Mouse (Mus musculus): ENCODE results near the gene Prkd2.

DNA sequence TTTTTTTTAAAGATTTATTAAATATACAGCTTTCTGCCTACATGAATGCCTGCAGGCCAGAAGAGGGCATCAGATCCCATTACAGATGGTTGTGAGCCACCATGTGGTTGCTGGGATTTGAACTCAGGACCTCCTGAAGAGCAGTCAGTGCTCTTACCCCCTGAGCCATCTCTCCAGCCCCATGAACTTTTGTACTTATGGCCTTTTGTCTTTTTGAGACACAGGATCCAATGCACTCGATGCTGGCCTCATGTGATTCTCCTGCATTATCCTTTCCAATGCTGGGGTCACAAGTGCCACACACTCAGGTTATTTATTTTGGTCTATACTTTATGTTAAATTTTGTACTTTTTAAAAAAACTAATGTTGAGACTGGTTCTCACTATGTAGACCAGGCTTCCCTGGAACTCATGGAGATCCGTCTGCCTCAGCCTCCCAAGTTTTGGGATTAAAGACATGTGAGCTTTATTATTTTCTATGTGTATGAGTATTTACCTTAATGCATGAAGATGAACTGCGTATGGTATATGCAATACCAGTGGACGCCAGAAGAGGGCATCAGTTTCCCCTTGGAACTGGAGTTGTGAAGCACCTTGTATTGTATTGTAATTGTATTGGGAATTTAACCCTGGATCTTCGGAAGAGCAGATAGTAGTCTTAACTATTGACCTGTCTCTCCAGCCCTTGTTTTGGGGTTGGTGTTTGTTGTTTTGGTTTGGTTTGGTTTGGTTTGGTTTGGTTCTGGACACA is 17.4 kb downstream of the Prkd2 start:
- TF ChIP-seq POLR2AphosphoS2 (IDR thresholded peaks at IDR 0.05; ENCODE audit: insufficient read length, low read depth) (no peak), POLR2A (IDR thresholded peaks at IDR 0.05; ENCODE audit: insufficient read length, low read depth) (no peak), E2F4 (IDR thresholded peaks at IDR 0.05; ENCODE audit: insufficient read depth) (no peak), MAX (IDR thresholded peaks at IDR 0.05; ENCODE audit: low read depth) (no peak), TCF3 (IDR thresholded peaks at IDR 0.05; ENCODE audit: insufficient read length, low read depth) (no peak), TCF12 (IDR thresholded peaks at IDR 0.05; ENCODE audit: insufficient read depth, poor library complexity, severe bottlenecking) (no peak), MYOG (IDR thresholded peaks at IDR 0.05; ENCODE audit: control insufficient read depth in 1 of 3, insufficient read depth in 1 of 3, insufficient read length in 2 of 3, low read depth in 2 of 3) (no peak), CEBPB (IDR thresholded peaks at IDR 0.05; ENCODE audit: insufficient read depth, poor library complexity, severe bottlenecking) (no peak), MYOD1 (IDR thresholded peaks at IDR 0.05; ENCODE audit: control insufficient read depth in 1 of 3, insufficient read length in 2 of 3, low read depth in 2 of 3) (no peak), USF1 (IDR thresholded peaks at IDR 0.05; ENCODE audit: low read depth) (no peak)
